Mouse (Mus musculus) gastrocnemius, postnatal 10 days (tissue): ENCODE measurements around the gene Ccdc124. TPM values are rescaled to one million over a fixed set of nuclear protein-coding genes. Genes with fewer than 3 reads are reported as not detected.

ENCODE experiments used
- DNase-seq: peaks from one replicate; pipeline ENCODE4 v3.0.0; 2021; ENCODE audit warnings: mixed read lengths
- microRNA-seq, 2 experiments: library from miRNA; unstranded; fragments of <30 nt; microRNA quantifications; one replicate each; pipeline ENCODE4 v1.2.0; 2021
- total RNA-seq, 2 experiments: library from RNA; stranded (reverse); gene quantifications; 2 replicates each; pipeline ENCODE4 v1.2.3; 2021

Gene Ccdc124
- total RNA-seq, 2 experiments from 2014 or later: 42.8 to 45.0 TPM

GRCm38 (mm10) chr8:70821399-70821962, 52.3 kb downstream of the Ccdc124 start:
- DNase-seq: peak; percentile 77

DNA sequence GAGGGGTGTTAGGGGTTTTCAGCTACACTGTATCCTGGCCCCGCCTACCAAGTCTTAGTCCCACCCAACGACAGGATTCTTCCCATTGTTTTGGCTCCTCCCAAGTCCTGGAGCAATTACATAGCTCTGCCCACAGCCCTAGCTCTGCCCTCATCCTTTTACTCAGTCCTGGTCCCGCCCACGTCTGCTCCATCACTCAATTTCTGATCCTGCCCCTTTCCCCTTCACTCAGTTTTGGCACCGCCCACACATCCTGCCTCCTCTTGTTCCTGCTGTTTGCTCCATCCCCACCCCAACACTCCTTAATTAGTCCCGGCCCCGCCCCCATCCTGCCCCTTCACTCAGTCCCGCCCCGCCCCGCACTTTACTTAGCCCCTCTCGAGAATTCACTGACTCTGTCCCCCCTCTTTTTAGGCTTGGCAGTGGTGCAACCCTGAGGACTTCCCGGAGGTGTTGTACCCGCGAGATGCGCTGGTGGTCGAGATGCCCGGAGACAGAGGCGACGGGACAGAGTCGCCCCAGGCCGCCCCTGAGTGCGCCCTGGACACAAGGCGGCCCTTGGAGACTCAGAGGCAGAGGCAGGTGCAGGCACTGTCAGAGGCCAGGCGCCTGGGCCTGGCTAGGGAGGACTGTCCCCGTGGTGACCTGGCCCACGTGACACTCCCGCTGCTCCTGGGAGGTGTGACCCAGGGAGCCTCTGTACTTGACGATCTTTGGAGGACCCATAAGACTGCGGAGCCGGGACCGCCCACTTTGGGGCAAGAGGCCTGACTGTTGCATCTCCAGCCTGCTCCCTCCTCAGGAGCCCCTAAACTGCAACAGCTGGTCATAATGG, 53.4 kb downstream of the Ccdc124 start:
- no peak for DNase-seq

Small RNA genes lying within 50 kb of the gene (microRNA-seq; reads per million reads assigned to microRNA genes)
- gene Mir7067: 0.64 to 2.0 reads per million in 2 experiments

Other genes starting within 250 kb of the Ccdc124 start
- gene Gdf15, start 241.5 kb downstream of the Ccdc124 start, total RNA-seq: not detected
- gene Pgpep1, start 213.5 kb downstream of the Ccdc124 start, total RNA-seq: 10 to 100 TPM; 22.5 to 23.4 TPM
- gene Lsm4, start 200.7 kb downstream of the Ccdc124 start, total RNA-seq: 10 to 100 TPM; 82.3 to 83.0 TPM
- gene Jund, start 175.0 kb downstream of the Ccdc124 start, total RNA-seq: 100 to 1,000 TPM in 1 of 2 experiments, 10 to 100 TPM in 1; 79.2 to 130 TPM
- not detected for gene Iqcn, start 170.5 kb downstream of the Ccdc124 start, total RNA-seq
- not detected for gene Gm3336, start 155.4 kb downstream of the Ccdc124 start, total RNA-seq
- gene Pde4c, start 150.2 kb downstream of the Ccdc124 start, total RNA-seq: 1 to 10 TPM; 2.5 to 3.0 TPM
- 10 to 100 TPM; 44.6 to 50.4 TPM for gene Rab3a, start 119.3 kb downstream of the Ccdc124 start, total RNA-seq
- 10 to 100 TPM; 30.1 to 31.4 TPM for gene Mpv17l2, start 113.0 kb downstream of the Ccdc124 start, total RNA-seq
- gene Pik3r2, start 97.2 kb downstream of the Ccdc124 start, total RNA-seq: 10 to 100 TPM; 39.4 to 47.2 TPM
- gene Mast3, start 68.9 kb downstream of the Ccdc124 start, total RNA-seq: 1 to 10 TPM; 7.2 to 8.9 TPM
- gene Il12rb1, start 65.5 kb downstream of the Ccdc124 start, total RNA-seq: under 1 TPM; 0.16 to 0.23 TPM
- 10 to 100 TPM in 1 of 2 experiments, 1 to 10 TPM in 1; 4.3 to 27.1 TPM for gene Arrdc2, start 34.2 kb downstream of the Ccdc124 start, total RNA-seq
- gene Kcnn1, start 10.7 kb downstream of the Ccdc124 start, total RNA-seq: 1 to 10 TPM; 3.7 to 3.8 TPM
- under 1 TPM in 1 of 2 experiments, not detected in 1; 0.09 TPM for gene Slc5a5, start 18.8 kb upstream of the Ccdc124 start, total RNA-seq
- gene Rpl18a, start 23.5 kb upstream of the Ccdc124 start, total RNA-seq: 1,000 to 10,000 TPM; 1,533 to 1,604 TPM
- gene Map1s, start 32.0 kb upstream of the Ccdc124 start, total RNA-seq: 10 to 100 TPM; 17.3 to 24.5 TPM